Mouse (Mus musculus) heart, postnatal 0 days (tissue): ENCODE data around the gene Sfrp5. TPM values are rescaled to one million over a fixed set of nuclear protein-coding genes. Genes with fewer than 3 reads are reported as not detected.

Source experiments
- ATAC-seq: fragments of 200-750 bp; cut with Nextera tagmentation; 2 replicates; pipeline ENCODE4 v1.8.0; 2017; ENCODE audit warnings: low read depth, moderate number of reproducible peaks, moderate library complexity; ENCODE audit not compliant: insufficient read depth
- DNase-seq: peaks from one replicate; pipeline ENCODE4 v3.0.0-alpha.2; 2016; ENCODE audit warnings: low spot score
- H3K27ac ChIP-seq: fragments of 300-500 bp; sonication (generic); 2 replicates; pipeline ENCODE4 v1.5.1; 2014; ENCODE audit warnings: low read depth, mild to moderate bottlenecking
- H3K27me3 ChIP-seq: fragments of 300-500 bp; sonication (generic); 2 replicates; pipeline ENCODE4 v1.6.1; 2014; ENCODE audit warnings: low read length, mixed read lengths; ENCODE audit not compliant: control insufficient read depth, insufficient read depth
- H3K36me3 ChIP-seq: fragments of 300-500 bp; sonication (generic); replicated peaks from 2 replicates; pipeline ENCODE4 v1.6.1; 2014; ENCODE audit warnings: low read length, mixed read lengths; ENCODE audit not compliant: control insufficient read depth, insufficient read depth
- H3K4me1 ChIP-seq: fragments of 300-500 bp; sonication (generic); 2 replicates; pipeline ENCODE4 v1.6.1; 2014; ENCODE audit warnings: antibody characterized with exemption; ENCODE audit not compliant: control insufficient read depth, insufficient read depth
- H3K4me2 ChIP-seq: fragments of 300-500 bp; sonication (generic); 2 replicates; pipeline ENCODE4 v1.6.1; 2014; ENCODE audit warnings: low read depth, mild to moderate bottlenecking, low read length, moderate library complexity
- H3K4me3 ChIP-seq: fragments of 300-500 bp; sonication (generic); 2 replicates; pipeline ENCODE4 v1.5.1; 2014; ENCODE audit warnings: low read depth, low read length
- H3K9ac ChIP-seq: fragments of 300-500 bp; sonication (generic); replicated peaks from 2 replicates; pipeline ENCODE4 v1.6.1; 2014; ENCODE audit warnings: low read depth, low read length, mixed read lengths
- H3K9me3 ChIP-seq: fragments of 300-500 bp; sonication (generic); replicated peaks from 2 replicates; pipeline ENCODE4 v1.6.1; 2016; ENCODE audit warnings: low read length; ENCODE audit not compliant: control insufficient read depth
- CTCF ChIP-seq: IDR thresholded peaks from 2 replicates; pipeline ENCODE4 v1.5.1; 2016; ENCODE audit warnings: antibody characterized with exemption, control low read depth, low read depth
- EP300 ChIP-seq: IDR thresholded peaks from 2 replicates; pipeline ENCODE4 v1.6.1; 2016; ENCODE audit warnings: antibody characterized with exemption, low read depth
- WGBS: fragments of 180-500 bp; shearing (Covaris S2); extraction: QIAGEN DNeasy Blood & Tissue Kit; methylation state at CpG from one replicate; pipeline ENCODE4 v1.1.7; 2014; 5-methylcytosine and 5-hydroxymethylcytosine counted together
- polyA plus RNA-seq: library from polyadenylated mRNA; unstranded; fragments of >200 nt; fragmentation: Nextera tagmentation; extraction: Ambion mirVana; gene quantifications from 2 replicates; pipeline ENCODE4 v1.2.1, GENCODE M21; 2015
- total RNA-seq: library from RNA; depleted of rRNA; stranded (reverse); fragments of >200 nt; gene quantifications from 2 replicates; pipeline ENCODE4 v1.2.3, GENCODE M21; 2014; ENCODE audit warnings: low replicate concordance; rRNA removed

Sfrp5 gene
- 2.3 and 4.9 TPM in 2 replicates for total RNA-seq
- 1.7 and 1.8 TPM in 2 replicates for polyA plus RNA-seq

GRCm38 (mm10) chr19:42201696-42202381 is at the start of gene Sfrp5:
TSS of gene Sfrp5 (minus strand) at chr19:42202252.
- ATAC-seq, result peak; percentile 37; the same call in 1 of the 2 replicates
- Histone ChIP-seq H3K36me3 (no peaks in the 10 kb centered on the region), H3K9me3 (no peaks in the 10 kb centered on the region), H3K9ac (no peak within 1 kb of the TSS), H3K27me3 (peaks cover 69% of the 10 kb centered on the region), H3K4me2 (peak within 1 kb of the TSS; percentile 44), H3K4me1 (peaks cover 4% of the 10 kb centered on the region), H3K27ac (no peak within 1 kb of the TSS), H3K4me3 (peak within 1 kb of the TSS; percentile 19)
- no peak for DNase-seq
- no peak for TF ChIP-seq EP300
- TF ChIP-seq CTCF, result no peak
- WGBS, result under 1% methylated on average over 58 of the region's 60 CpGs

DNA sequence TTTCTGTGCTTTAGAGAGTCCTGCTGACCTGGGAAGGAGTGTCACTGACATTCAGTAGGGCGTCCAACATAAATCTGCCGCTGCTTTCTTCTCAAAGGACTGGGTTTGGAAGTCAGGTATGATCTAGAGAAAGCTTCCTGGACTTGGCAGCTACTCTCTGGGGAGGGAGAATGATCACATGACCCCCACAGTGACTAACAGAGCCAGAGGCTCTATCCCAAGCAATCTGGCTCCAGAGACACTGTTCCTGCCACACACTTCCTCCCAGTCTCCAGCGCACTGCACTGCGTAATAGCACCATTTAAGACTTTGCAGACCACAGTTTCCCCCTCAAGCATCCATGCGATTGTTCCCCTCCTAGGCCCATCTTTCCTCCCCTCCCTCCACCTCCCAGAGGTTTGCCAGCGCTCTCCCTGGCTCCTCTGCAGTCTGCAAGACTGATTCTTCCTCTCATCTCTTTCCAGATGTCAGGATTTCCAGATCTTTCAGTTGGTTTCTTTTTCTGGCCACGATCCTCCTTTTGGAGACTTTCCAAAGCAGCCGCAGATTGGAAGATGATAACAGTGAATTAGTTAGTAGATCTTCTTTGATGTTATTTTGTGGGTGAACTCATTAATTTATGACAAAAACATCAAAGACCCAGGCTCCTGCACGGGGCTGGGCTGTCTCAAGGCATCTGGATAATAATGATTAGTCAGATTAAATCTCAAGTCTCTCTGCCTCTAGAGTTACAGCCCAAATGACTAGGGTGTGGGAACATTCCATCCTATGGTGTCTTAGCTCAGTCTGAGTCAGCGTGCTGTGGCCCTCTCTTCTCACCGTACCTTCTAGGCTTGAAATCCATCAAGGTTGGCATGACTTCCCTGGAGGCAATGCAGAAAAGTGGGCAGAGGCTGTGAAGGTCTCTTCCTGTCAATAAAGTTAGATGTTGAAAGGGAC is 48.2 kb upstream of the Sfrp5 start:
- Histone ChIP-seq H3K9ac (no peak overlapping the region), H3K4me1 (no peaks in the 10 kb centered on the region), H3K27me3 (peaks cover 11% of the 10 kb centered on the region), H3K4me3 (no peak overlapping the region), H3K36me3 (no peaks in the 10 kb centered on the region), H3K27ac (no peak overlapping the region), H3K9me3 (no peaks in the 10 kb centered on the region), H3K4me2 (no peak overlapping the region)
- 68% methylated on average over 11 of the region's 11 CpGs for WGBS
- ATAC-seq, result no peak
- DNase-seq, result no peak
- TF ChIP-seq CTCF (no peak), EP300 (no peak)

DNA sequence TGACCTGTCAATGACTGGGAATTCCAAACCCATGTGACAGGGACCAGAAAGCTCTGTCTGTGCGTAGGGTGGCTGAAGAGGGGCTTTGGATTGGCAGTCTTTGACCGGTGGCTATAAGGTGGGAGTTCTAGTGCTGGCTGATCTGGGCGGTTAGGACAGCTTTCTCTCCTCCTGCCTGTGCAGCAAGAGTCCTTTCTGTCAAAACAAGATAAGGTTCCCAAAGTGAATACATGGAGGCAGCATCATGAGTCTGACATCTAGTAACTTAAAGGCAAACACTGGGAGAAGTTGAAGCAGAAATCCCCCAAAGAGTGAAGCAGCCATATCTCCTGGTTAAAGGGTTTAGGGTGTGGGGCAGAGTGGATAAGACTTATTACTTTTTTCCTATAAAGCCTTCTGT is 45.5 kb upstream of the Sfrp5 start, which contains the start of gene Golga7b:
Gene Golga7b (plus strand): TSS at position 56 of the 400 bp plus-strand sequence.
- Histone ChIP-seq H3K27ac (no peak within 1 kb of the TSS), H3K4me2 (no peak within 1 kb of the TSS), H3K27me3 (no peaks in the 10 kb centered on the region), H3K9ac (no peak within 1 kb of the TSS), H3K36me3 (no peaks in the 10 kb centered on the region), H3K4me3 (no peak within 1 kb of the TSS), H3K9me3 (no peaks in the 10 kb centered on the region), H3K4me1 (no peaks in the 10 kb centered on the region)
- DNase-seq (no peak), ATAC-seq (no peak)
- TF ChIP-seq EP300 (no peak), CTCF (no peak)
- WGBS, result 39% methylated on average over 3 of the region's 3 CpGs

GRCm38 (mm10) chr19:42246626-42247025 is 44.6 kb upstream of the Sfrp5 start:
- WGBS, result 46% methylated on average over 5 of the region's 5 CpGs
- Histone ChIP-seq H3K9me3 (no peaks in the 10 kb centered on the region), H3K27me3 (no peaks in the 10 kb centered on the region), H3K4me1 (no peaks in the 10 kb centered on the region), H3K27ac (no peak overlapping the region), H3K4me3 (no peak overlapping the region), H3K36me3 (no peaks in the 10 kb centered on the region), H3K9ac (no peak overlapping the region), H3K4me2 (no peak overlapping the region)
- ATAC-seq (no peak), DNase-seq (no peak)
- TF ChIP-seq EP300 (no peak), CTCF (no peak)

DNA sequence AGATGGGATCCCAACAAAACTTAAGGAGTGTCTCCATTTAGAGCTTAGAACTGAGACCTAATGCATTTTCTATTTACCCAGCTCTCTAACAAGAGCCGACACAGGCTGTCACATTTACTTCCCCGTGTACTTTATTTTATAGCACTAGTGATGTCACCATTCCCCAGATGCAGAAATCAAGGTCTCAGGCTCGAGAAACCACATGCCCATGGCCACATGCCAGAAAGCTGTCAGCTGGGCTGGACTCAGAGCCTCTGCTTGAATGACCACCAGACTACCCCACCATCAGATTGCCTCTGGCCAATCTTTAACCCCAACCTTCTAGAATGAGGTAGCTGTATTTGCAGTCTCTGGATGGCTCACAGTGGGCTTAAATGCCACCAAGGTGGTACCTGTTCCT is 41.3 kb upstream of the Sfrp5 start:
- no peak overlapping the region for H3K4me2 ChIP-seq
- no peaks in the 10 kb centered on the region for H3K27me3 ChIP-seq
- H3K36me3 ChIP-seq, result no peaks in the 10 kb centered on the region
- peaks cover 10% of the 10 kb centered on the region; the same call in 1 of the 2 replicates for H3K4me1 ChIP-seq
- no peak for DNase-seq
- 42% methylated on average over 3 of the region's 3 CpGs for WGBS
- H3K9ac ChIP-seq, result no peak overlapping the region
- no peak for TF ChIP-seq CTCF
- H3K4me3 ChIP-seq, result no peak overlapping the region
- no peak overlapping the region for H3K27ac ChIP-seq
- ATAC-seq, result no peak
- no peaks in the 10 kb centered on the region for H3K9me3 ChIP-seq
